Mouse (Mus musculus) midbrain, embryonic 12.5 days (tissue): ENCODE measurements at regions not wholly inside any gene's neighbourhood (a gene's known extent, or its start where the extent isn't known, plus 50 kb on each side); places are given as distances from the start of the nearest gene placed in this dataset.

Source experiments
- ATAC-seq: fragments of 200-750 bp; cut with Nextera tagmentation; 2 replicates; pipeline ENCODE4 v1.8.0; 2017; ENCODE audit warnings: low read depth, moderate TSS enrichment, moderate library complexity; ENCODE audit not compliant: low FRiP score
- H3K27ac ChIP-seq: fragments of 300-500 bp; sonication (generic); replicated peaks from 2 replicates; pipeline ENCODE4 v1.5.1; 2016; ENCODE audit warnings: mild to moderate bottlenecking
- H3K27me3 ChIP-seq: fragments of 300-500 bp; sonication (generic); 2 replicates; pipeline ENCODE4 v1.6.1; 2016; ENCODE audit warnings: mild to moderate bottlenecking
- H3K36me3 ChIP-seq: fragments of 300-500 bp; sonication (generic); 2 replicates; pipeline ENCODE4 v1.6.1; 2016
- H3K4me1 ChIP-seq: fragments of 300-500 bp; sonication (generic); 2 replicates; pipeline ENCODE4 v1.6.1; 2016
- H3K4me2 ChIP-seq: fragments of 300-500 bp; sonication (generic); replicated peaks from 2 replicates; pipeline ENCODE4 v1.6.1; 2016; ENCODE audit warnings: mild to moderate bottlenecking, moderate library complexity
- H3K4me3 ChIP-seq: fragments of 300-500 bp; sonication (generic); 2 replicates; pipeline ENCODE4 v1.5.1; 2016; ENCODE audit warnings: mild to moderate bottlenecking
- H3K9ac ChIP-seq: fragments of 300-500 bp; sonication (generic); replicated peaks from 2 replicates; pipeline ENCODE4 v1.6.1; 2016; ENCODE audit warnings: mild to moderate bottlenecking, moderate library complexity
- H3K9me3 ChIP-seq: fragments of 300-500 bp; sonication (generic); 2 replicates; pipeline ENCODE4 v1.6.1; 2016; ENCODE audit warnings: mild to moderate bottlenecking
- WGBS: fragments of 180-500 bp; shearing (Covaris S2); methylation state at CpG from one replicate; pipeline ENCODE4 v1.1.7; 2016; 5-methylcytosine and 5-hydroxymethylcytosine counted together

GRCm38 (mm10) chr13:99724245-99724644 lies 176.6 kb downstream of the Cartpt start:
- Histone ChIP-seq H3K9me3 (no peaks in the 10 kb centered on the region), H3K27ac (peak overlapping the region; percentile 72), H3K36me3 (no peaks in the 10 kb centered on the region), H3K4me1 (peaks cover 15% of the 10 kb centered on the region), H3K27me3 (no peaks in the 10 kb centered on the region), H3K4me2 (0 out of 2 replicates have a peak overlapping the region, but pooled peaks have one; percentile 7), H3K9ac (0 out of 2 replicates have a peak overlapping the region, but pooled peaks have one; percentile 34), H3K4me3 (no peak overlapping the region)
- WGBS, result 57% methylated on average over 7 of the region's 7 CpGs
- no peak for ATAC-seq

GRCm38 (mm10) chr13:99723237-99723981 lies 177.5 kb downstream of the Cartpt start:
- peak; percentile 44; the same call in 1 of the 2 replicates for ATAC-seq
- no peaks in the 10 kb centered on the region for H3K9me3 ChIP-seq
- no peak overlapping the region for H3K9ac ChIP-seq
- no peak overlapping the region for H3K4me3 ChIP-seq
- H3K27me3 ChIP-seq, result no peaks in the 10 kb centered on the region
- H3K4me2 ChIP-seq, result no peak overlapping the region
- WGBS, result 45% methylated on average over 5 of the region's 5 CpGs
- no peaks in the 10 kb centered on the region for H3K36me3 ChIP-seq
- H3K4me1 ChIP-seq, result peaks cover 15% of the 10 kb centered on the region
- H3K27ac ChIP-seq, result peak overlapping the region; percentile 72

GRCm38 (mm10) chr13:99720566-99720965 lies 180.3 kb downstream of the Cartpt start:
- no peak overlapping the region for H3K4me3 ChIP-seq
- no peaks in the 10 kb centered on the region for H3K27me3 ChIP-seq
- ATAC-seq, result no peak
- H3K9me3 ChIP-seq, result no peaks in the 10 kb centered on the region
- no peak overlapping the region for H3K27ac ChIP-seq
- H3K36me3 ChIP-seq, result no peaks in the 10 kb centered on the region
- no peak overlapping the region for H3K9ac ChIP-seq
- peaks cover 15% of the 10 kb centered on the region for H3K4me1 ChIP-seq
- WGBS, result 85% methylated on average over 3 of the region's 3 CpGs
- H3K4me2 ChIP-seq, result no peak overlapping the region

- ATAC-seq, result no peak
- no peaks in the 10 kb centered on the region for H3K9me3 ChIP-seq
These were observed 180.2 kb upstream of the Map1b start for GRCm38 (mm10) chr13:99696559-99696890.

GRCm38 (mm10) chr13:99695874-99696558 lies 179.7 kb upstream of the Map1b start:
- WGBS, result 62% methylated on average over 7 of the region's 7 CpGs
- 0 out of 2 replicates have a peak, but pooled peaks cover 1% of the 10 kb centered on the region for H3K27me3 ChIP-seq
- peak; percentile 49; the same call in 1 of the 2 replicates for ATAC-seq
- H3K27ac ChIP-seq, result peak overlapping the region; percentile 3; the same call in 1 of the 2 replicates
- H3K4me2 ChIP-seq, result no peak overlapping the region
- H3K36me3 ChIP-seq, result no peaks in the 10 kb centered on the region
- H3K9ac ChIP-seq, result no peak overlapping the region
- H3K9me3 ChIP-seq, result no peaks in the 10 kb centered on the region
- H3K4me3 ChIP-seq, result no peak overlapping the region
- H3K4me1 ChIP-seq, result peaks cover 6% of the 10 kb centered on the region

More at GRCm38 (mm10) chr13:99696559-99696890, 180.2 kb upstream of the Map1b start:
- H3K9ac ChIP-seq, result no peak overlapping the region
- H3K4me3 ChIP-seq, result no peak overlapping the region
- H3K4me1 ChIP-seq, result peaks cover 6% of the 10 kb centered on the region
- 58% methylated on average over 3 of the region's 3 CpGs for WGBS
- H3K27ac ChIP-seq, result peak overlapping the region; percentile 3; the same call in 1 of the 2 replicates
- H3K4me2 ChIP-seq, result no peak overlapping the region
- H3K27me3 ChIP-seq, result 0 out of 2 replicates have a peak, but pooled peaks cover 3% of the 10 kb centered on the region
- H3K36me3 ChIP-seq, result no peaks in the 10 kb centered on the region

- Histone ChIP-seq H3K4me1 (peaks cover 13% of the 10 kb centered on the region), H3K36me3 (no peaks in the 10 kb centered on the region), H3K9me3 (0 out of 2 replicates have a peak, but pooled peaks cover 5% of the 10 kb centered on the region), H3K9ac (no peak overlapping the region), H3K4me3 (no peak overlapping the region), H3K27me3 (no peaks in the 10 kb centered on the region), H3K4me2 (no peak overlapping the region), H3K27ac (no peak overlapping the region)
- 92% methylated on average over 3 of the region's 3 CpGs for WGBS
- no peak for ATAC-seq
These were observed 163.6 kb upstream of the Map1b start for GRCm38 (mm10) chr13:99679934-99680333.

- Histone ChIP-seq H3K4me1 (peaks cover 13% of the 10 kb centered on the region), H3K9me3 (0 out of 2 replicates have a peak, but pooled peaks cover 5% of the 10 kb centered on the region), H3K27me3 (no peaks in the 10 kb centered on the region), H3K9ac (no peak overlapping the region), H3K4me2 (no peak overlapping the region), H3K4me3 (no peak overlapping the region), H3K27ac (no peak overlapping the region), H3K36me3 (no peaks in the 10 kb centered on the region)
- WGBS, result 22% methylated on average over 2 of the region's 2 CpGs
- no peak for ATAC-seq
These were observed 163.1 kb upstream of the Map1b start for GRCm38 (mm10) chr13:99679430-99679829.

GRCm38 (mm10) chr13:99676393-99676792 lies 160.1 kb upstream of the Map1b start:
- Histone ChIP-seq H3K36me3 (no peaks in the 10 kb centered on the region), H3K9me3 (0 out of 2 replicates have a peak, but pooled peaks cover 5% of the 10 kb centered on the region), H3K4me2 (no peak overlapping the region), H3K27me3 (no peaks in the 10 kb centered on the region), H3K27ac (0 out of 2 replicates have a peak overlapping the region, but pooled peaks have one; percentile 56), H3K4me3 (no peak overlapping the region), H3K4me1 (peaks cover 18% of the 10 kb centered on the region), H3K9ac (no peak overlapping the region)
- 0% methylated on average over 1 of the region's 1 CpGs for WGBS
- ATAC-seq, result peak; percentile 81

- no peaks in the 10 kb centered on the region for H3K27me3 ChIP-seq
- no peaks in the 10 kb centered on the region for H3K36me3 ChIP-seq
- H3K9me3 ChIP-seq, result 0 out of 2 replicates have a peak, but pooled peaks cover 5% of the 10 kb centered on the region
- ATAC-seq, result peak; percentile 9
- WGBS, result 63% methylated on average over 5 of the region's 5 CpGs
- H3K4me2 ChIP-seq, result no peak overlapping the region
- peaks cover 20% of the 10 kb centered on the region for H3K4me1 ChIP-seq
- no peak overlapping the region for H3K9ac ChIP-seq
- no peak overlapping the region for H3K27ac ChIP-seq
- no peak overlapping the region for H3K4me3 ChIP-seq
These were observed 159.6 kb upstream of the Map1b start for GRCm38 (mm10) chr13:99675951-99676350.

GRCm38 (mm10) chr13:99672714-99673113 lies 156.4 kb upstream of the Map1b start:
- Histone ChIP-seq H3K27me3 (no peaks in the 10 kb centered on the region; the same call in 1 of the 2 replicates), H3K36me3 (no peaks in the 10 kb centered on the region), H3K4me3 (no peak overlapping the region), H3K27ac (no peak overlapping the region), H3K9me3 (0 out of 2 replicates have a peak, but pooled peaks cover 5% of the 10 kb centered on the region), H3K9ac (no peak overlapping the region), H3K4me1 (peaks cover 23% of the 10 kb centered on the region), H3K4me2 (no peak overlapping the region)
- ATAC-seq, result no peak
- WGBS, result 81% methylated on average over 1 of the region's 1 CpGs

GRCm38 (mm10) chr13:99671747-99672146 lies 155.4 kb upstream of the Map1b start:
- H3K36me3 ChIP-seq, result no peaks in the 10 kb centered on the region
- WGBS, result 87% methylated on average over 10 of the region's 10 CpGs
- H3K4me3 ChIP-seq, result no peak overlapping the region
- H3K9ac ChIP-seq, result no peak overlapping the region
- H3K4me2 ChIP-seq, result no peak overlapping the region
- no peaks in the 10 kb centered on the region; the same call in 1 of the 2 replicates for H3K27me3 ChIP-seq
- H3K4me1 ChIP-seq, result peaks cover 19% of the 10 kb centered on the region
- H3K27ac ChIP-seq, result no peak overlapping the region
- ATAC-seq, result no peak
- no peaks in the 10 kb centered on the region for H3K9me3 ChIP-seq

- Histone ChIP-seq H3K4me3 (no peak overlapping the region), H3K36me3 (no peaks in the 10 kb centered on the region), H3K27ac (no peak overlapping the region), H3K9me3 (no peaks in the 10 kb centered on the region), H3K4me1 (peaks cover 9% of the 10 kb centered on the region; the same call in 1 of the 2 replicates), H3K27me3 (no peaks in the 10 kb centered on the region; the same call in 1 of the 2 replicates), H3K9ac (no peak overlapping the region), H3K4me2 (no peak overlapping the region)
- ATAC-seq, result no peak
- 89% methylated on average over 8 of the region's 8 CpGs for WGBS
These were observed 153.7 kb upstream of the Map1b start for GRCm38 (mm10) chr13:99669987-99670534.
